Mouse (Mus musculus): ENCODE results near the gene Mroh3.

The Mroh3 gene

GRCm38 (mm10) chr1:136228328-136229039, 15.9 kb upstream of the Mroh3 start:
- no peak for DNase-seq

DNA sequence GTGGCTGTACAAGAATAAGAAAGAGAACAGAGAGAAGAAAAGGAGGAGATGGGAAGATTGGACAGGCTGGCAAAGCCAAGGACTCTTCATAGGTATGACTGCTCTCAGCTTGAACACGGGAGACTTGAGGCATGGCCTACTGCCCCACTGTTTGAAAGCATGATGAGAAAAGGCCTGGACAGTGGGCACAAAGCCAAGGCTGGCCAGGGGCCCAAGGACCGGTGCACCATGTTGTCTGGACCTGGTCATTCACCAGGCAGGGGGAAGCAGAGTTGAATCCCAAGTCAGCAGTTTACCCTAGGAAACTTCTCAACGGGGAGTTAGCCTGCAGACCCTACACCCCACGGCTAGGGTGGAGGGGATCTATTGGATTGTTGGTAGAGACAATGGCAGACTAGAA, 15.2 kb upstream of the Mroh3 start:
- DNase-seq = no peak

GRCm38 (mm10) chr1:136226626-136227025, 14.0 kb upstream of the Mroh3 start:
- no peak for DNase-seq

- no peak for DNase-seq
Observed at GRCm38 (mm10) chr1:136225846-136226245, 13.2 kb upstream of the Mroh3 start.

GRCm38 (mm10) chr1:136223758-136224342, 11.2 kb upstream of the Mroh3 start:
- DNase-seq = no peak

GRCm38 (mm10) chr1:136222386-136222785, 9.8 kb upstream of the Mroh3 start:
- no peak for DNase-seq

- DNase-seq = no peak
Observed at GRCm38 (mm10) chr1:136220037-136220871, 7.6 kb upstream of the Mroh3 start.

- DNase-seq = no peak
Observed at GRCm38 (mm10) chr1:136214304-136214703, 1.7 kb upstream of the Mroh3 start.

DNA sequence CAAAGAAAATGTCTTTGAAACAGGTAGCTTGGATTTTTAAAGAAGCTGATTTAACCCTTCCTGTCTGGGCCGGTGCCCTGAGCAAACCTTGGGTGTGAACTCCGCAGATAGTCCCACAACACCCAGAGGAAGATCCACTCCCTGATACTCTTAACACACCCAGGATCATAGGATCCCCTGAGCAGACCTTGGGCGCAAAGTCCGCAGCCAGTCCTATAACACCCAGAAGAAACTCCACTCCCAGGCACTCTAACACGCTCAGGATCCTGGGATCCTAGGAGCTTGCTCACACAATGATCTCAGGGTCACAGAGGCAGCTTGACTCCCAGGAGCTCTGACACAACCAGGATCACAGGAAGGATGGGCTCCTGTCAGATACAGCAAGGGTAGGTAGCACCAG, 22.6 kb downstream of the Mroh3 start:
- DNase-seq = no peak

- no peak for DNase-seq
Observed at GRCm38 (mm10) chr1:136179511-136180001, 33.1 kb downstream of the Mroh3 start.

- DNase-seq = no peak
Observed at GRCm38 (mm10) chr1:136178741-136179140, 33.9 kb downstream of the Mroh3 start.

- DNase-seq = no peak
Observed at GRCm38 (mm10) chr1:136177085-136177484, 35.5 kb downstream of the Mroh3 start.

DNA sequence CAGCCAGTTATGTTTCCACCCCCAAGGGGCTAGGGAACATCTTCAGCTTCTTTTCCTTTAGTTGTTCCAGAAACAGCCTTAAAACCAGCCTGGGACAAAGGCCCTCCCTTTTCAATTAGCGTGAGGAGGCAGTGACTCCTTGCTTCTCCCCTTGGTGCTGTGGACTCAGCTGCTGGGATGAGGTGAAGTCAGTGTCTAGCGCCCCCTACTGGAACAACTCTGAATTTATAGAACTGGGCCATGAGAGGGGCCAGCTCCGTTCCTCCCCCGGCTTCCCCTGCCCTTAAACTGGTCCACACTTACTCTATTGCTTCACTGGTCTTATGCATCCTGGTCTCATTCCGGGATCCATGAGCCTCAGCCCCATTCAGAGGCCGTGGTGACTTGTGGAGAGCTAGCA, 37.4 kb downstream of the Mroh3 start:
- peak; percentile 41 to 52 for DNase-seq

DNA sequence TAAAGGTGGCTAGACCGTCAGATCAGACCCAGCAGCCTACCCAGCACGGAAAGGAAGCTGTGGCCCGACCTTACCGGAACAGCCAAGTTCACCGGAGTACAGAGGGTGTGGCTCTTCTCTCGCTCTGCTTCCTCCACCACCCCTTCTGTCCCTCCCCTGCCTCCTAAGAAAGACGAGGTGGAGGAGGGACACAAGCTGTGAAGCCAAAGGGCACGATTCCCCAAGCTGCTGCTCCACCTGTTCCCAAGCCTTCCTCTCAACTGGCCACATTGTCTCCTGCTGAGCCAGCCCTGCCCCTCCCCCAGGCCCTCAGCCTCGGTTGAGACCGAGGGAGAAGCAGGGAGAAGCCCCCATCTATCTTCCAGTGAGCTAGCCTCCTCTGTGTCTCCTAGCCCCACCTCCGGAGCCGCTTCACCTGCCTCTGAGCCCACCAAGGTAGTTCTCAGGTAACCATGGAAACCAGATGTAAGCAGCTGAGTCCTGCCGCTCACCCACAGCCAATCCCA, 38.5 kb downstream of the Mroh3 start:
- DNase-seq = no peak

GRCm38 (mm10) chr1:136172696-136173095, 39.9 kb downstream of the Mroh3 start:
- no peak for DNase-seq

GRCm38 (mm10) chr1:136170109-136170508, 42.5 kb downstream of the Mroh3 start:
- peak; percentile 75 to 79 for DNase-seq

- DNase-seq = peak in 1 of 2 experiments; percentile 29
Observed at GRCm38 (mm10) chr1:136167657-136168056, 45.0 kb downstream of the Mroh3 start.

DNA sequence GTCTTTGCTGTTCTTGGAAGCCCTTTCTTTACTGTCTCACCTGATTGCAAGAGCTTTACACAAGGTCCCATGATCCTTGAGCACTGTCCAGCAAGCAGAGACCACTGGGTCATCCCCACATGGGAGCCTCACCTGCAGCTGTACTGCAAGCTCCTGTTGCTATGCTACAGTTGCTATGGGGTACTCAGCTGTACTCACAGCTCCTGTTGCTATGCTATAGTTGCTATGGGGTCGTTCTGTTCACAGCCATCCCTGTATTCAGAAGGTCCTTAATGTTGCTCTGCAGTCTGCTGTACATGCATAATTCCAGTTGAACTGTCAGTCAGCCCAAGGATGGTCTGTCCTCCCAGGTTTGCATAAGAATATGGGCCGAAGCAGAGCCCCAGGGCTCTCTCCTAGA, 47.2 kb downstream of the Mroh3 start:
- DNase-seq = no peak

GRCm38 (mm10) chr1:136161333-136161921, 51.2 kb downstream of the Mroh3 start:
- no peak for DNase-seq

GRCm38 (mm10) chr1:136160930-136161329, 51.7 kb downstream of the Mroh3 start:
- no peak for DNase-seq

GRCm38 (mm10) chr1:136160297-136160696, 52.3 kb downstream of the Mroh3 start:
- no peak for DNase-seq

DNA sequence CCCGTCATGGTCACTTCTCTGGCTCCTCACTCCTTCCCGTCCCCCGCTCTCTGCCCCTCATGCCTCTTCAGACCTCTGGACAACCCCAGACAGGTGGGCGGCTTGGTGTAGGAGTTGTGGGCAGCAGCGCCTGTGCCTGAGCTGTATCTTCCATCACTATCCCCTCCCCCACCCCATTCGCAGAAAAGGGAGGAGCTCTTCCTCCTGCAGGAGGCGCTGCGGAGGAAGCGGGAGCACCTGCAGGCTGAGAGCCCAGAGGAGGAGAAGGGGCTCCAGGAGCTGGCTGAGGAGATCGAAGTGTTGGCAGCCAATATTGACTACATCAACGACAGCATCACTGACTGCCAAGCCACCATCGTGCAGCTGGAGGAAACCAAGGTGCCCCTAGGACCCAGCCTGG, 52.8 kb downstream of the Mroh3 start:
- no peak for DNase-seq

DNA sequence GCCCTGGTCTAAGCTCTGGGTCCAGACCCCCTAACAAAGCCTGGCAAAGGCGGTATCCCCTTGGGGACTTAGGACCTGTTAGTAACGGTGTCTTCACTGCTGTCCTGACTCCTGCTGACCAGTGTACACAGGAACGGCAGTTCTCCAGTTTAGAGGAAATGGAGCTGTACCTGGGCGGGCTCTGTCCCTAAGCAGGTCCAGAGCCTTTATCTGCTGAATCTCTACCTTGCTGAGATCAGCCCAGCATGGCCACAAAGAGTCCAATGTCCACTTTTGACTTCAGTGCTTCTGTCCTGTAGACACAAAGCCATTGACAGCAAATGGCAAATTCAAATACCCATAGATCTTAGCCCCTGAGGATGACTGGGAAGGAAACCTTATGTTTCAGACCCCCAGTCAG, 55.7 kb downstream of the Mroh3 start:
- no peak for DNase-seq
